Mouse (Mus musculus) cerebellum, adult 9-11 months (tissue): ENCODE measurements around the gene Noto.
A peak's percentile ranks its signal among the peaks of the same experiment; 100 is the strongest.

Source experiments
- DNase-seq: peaks from one replicate; pipeline ENCODE4 v3.0.0; 2022

The Noto gene

DNA sequence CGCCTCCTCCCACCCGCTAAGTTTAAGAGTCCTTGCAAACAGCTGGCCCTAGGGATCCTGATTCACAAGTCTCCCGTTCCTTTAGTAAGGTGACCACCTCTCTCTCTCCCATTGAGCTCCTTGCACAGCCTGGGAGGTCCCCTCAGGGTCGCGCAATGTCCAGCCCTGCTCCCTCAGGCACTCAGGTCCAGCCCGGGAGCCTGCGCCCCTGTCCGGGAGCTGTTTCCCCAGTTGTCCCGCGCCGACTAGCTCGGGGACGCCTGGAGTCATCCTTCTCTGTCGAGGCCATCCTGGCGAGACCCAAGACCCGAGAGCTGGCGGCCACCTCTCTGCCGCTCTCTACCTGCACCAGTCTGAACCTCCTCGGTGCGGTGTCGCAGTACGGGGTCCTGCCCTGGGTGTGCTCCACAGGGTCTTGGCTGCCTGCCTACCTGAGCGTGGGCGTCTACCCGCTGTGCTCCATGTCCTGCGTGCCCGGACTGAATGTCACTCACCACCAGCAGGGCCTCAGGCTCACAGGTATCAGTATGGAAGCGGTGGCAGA lies at the start of gene Noto:
Gene Noto, plus strand, starts transcription at position 51 of the 544 bp plus-strand sequence.
- no peak for DNase-seq

DNA sequence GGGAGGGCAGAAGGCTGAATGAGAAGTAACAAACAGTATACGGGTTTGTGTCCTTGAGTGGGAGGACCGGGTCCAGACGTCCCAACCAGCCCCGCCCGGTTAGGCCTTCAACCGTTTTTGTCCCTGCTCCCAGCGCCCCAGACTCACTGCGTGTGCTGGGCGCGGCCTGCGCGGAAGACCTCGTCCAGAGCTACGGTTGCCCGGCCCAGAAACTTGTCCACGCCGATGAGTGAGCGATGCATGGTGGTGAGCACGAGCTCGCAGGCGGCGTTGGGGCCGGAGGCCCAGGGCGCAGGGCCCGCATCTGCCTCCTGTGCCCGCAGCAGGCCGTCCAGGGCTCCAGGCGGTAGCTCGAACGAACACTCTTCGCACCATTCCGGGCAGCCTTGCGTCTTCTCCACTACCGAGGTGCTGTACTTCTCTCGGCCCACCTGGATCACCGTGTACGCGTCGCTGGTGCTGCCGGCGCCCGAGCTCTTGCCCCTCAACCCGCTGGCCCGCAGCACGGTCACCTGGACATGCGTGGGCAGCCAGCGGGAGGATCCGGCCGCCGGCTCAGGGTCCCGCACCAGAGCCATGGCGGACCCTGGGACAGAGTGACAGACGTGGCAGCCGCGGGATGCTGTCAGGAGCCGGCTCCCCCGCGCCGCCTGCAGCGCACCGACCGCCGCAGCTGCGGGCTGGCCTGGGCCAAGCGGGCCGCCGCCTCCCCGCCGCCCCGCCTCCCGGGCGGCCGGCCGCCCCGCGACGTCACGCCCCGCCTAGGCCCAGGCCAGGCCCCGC lies 49.5 kb upstream of the Noto start, which contains the start of gene Rab11fip5:
Gene Rab11fip5, minus strand, starts transcription at position 684 of the 783 bp plus-strand sequence.
- DNase-seq, result peak; percentile 61

DNA sequence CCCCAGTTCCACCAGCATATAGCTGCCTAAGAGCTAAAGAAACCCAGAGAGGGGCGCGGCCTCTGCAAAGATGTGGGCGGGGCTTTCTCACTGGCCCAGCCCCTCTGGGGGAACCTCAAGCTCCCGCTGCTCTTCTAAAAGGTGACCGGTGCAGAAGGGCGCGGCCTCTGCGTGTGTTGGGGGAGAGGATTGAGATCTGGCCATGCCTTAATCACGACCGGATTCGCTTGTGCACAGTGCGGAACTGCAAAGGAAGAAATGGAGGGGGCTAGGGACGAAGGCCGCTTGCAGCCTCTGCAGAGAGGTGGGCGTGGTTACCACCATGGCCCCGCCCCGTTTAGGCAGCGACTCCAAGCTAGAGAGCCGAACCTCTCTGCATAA lies 49.0 kb upstream of the Noto start:
- DNase-seq, result peak; percentile 97

DNA sequence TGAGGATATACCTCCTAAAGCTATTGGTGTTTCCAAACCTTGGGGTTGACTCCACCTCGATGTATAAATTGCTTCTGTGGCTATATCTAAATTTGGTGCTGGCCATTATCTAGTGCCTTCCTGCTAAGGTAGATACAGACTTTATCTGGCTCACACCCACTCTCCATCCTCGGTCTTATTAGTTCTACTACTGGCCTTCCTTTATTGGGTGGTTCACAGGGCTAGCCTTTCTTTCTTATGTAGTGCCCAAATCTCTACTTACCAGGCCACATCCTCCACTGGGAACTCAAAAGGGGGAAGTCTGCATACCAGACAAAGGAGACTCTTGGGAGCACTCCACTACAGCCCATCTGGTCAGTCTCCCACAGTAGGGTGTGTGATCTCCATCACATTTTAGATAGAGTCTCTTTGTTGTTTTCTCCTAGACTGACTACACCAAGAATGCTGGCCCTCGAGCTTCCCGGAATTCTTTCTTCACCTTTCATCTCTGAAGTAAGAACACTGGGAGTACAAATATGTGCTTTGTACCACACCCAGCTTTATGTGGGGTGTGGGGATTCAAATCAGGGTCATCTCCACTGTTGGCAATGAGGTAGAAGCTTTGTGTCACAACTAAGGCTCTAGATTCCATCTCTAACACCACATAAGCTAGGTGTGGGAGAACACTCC lies 46.5 kb upstream of the Noto start:
- no peak for DNase-seq

DNA sequence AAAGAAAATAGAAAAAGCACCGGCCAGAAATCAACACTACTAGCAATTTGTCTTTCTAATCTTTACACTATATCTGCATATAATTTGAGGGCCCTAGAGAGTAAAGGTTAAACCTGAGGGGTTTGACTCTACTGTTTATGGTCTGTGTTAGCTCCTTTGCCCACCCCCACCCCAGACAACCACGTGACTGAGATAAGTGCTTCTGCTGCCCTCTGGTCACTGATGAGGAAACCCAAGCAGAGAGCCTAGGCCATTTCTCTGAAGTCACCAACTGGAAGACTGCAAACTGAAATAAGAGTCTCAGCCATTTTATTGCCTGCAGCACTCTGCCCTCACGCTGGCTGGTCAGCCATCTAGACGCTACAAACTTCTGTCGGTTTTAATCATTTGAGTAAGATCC lies 45.8 kb upstream of the Noto start:
- no peak for DNase-seq

DNA sequence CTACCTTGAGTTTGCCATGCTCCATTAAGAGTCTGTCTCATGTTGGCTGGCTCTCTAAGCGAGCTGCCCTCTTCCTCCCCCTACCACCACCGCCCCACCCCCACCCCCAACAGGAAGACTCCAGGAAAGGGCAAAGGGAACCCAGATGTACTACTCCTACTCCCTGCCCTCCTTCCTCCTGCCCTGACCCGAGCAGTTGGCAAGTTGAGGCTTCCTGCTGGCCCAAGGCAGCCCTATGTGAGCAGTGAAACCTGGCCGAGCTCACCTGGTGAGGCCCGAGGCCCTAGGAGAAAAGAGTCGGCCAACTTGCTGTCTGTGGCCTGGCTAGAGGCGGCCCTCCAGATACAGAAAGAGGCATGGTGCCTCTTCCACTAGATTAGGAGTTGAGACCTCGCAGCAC lies 45.1 kb upstream of the Noto start:
- no peak for DNase-seq

DNA sequence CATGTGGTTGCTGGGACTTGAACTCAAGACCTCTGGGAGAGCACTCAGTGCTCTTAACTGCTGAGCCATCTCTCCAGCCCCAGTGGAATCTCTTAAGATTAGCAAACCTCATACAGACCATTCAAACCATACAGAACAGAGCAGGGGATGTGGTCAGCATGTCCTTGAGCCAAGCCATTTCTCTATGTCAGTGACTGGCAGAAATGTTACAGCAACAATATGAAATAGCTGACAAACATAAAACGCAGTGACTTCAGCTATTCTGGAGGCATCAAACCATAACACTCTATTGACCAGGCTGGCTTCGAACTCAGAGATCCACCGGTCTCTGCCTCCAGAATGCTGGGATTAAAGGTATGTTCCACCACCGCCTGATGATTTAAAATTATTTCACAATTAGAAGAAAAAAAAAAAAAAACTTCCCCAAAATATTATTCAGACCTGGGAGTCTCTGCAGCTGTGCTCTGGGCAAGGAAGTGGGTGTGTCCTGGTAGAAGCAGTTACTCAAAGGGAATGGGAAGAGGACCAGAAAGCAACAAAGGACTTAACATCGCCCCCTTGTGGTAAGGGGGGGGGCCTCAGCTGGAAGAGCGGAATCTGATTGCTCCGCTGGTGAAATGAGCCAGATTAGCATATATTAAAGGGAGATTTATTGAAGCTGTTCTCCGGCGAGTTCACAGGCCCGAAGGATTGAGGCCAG lies 43.3 kb upstream of the Noto start:
- peak; percentile 80 for DNase-seq

DNA sequence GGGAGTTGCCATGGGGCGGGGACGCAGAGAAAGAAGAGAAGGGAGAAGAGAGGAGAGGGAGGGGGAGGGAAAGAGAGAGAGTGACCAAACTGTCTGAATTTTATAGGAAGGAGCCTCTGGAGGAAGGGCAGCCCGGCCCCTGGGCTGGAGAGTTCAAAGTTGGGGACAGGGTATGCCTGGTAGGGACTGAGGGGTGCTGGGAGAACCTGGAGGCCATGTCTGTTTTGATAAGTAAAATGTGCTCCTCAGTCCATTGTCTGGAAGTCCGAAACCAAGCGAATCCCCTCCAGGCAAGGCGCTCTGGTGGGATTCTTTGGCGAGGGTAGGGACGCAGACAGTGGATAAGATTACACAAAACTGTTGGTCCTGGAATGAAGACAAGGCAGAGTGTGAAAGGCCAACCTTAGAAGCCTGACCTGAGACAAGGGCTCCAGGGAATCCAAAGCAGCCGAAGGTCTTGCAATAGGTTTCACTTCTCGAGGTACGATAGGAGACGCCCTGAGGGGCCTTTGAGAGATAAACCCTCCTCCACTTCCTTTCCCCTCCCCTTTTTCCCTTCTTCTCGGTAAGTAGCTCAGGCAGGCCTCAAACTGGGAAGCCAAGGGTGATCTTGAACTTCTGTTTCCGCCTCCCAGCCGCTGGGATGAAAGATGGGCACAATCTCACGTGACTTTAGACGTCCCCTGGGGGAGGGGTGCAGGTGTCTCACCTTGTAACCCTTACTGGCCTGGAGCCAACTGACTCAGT lies 42.6 kb upstream of the Noto start:
- no peak for DNase-seq

DNA sequence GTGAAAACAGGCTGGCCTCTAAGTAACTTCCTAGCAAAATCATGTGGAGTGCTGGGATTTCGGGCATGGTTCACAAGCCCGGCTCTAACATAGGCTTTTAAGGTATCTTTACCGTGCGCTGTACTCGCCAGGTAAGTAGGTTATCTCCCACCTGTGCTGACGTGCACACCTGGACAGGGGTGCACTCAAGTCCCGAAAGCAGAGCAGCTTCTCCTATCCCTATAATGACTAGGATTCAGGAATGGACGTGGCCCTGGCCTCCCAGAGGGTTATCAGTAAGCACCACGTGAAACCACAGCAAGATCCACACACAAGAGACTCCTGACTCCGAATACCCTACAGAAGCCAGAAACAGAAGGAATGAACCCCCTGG lies 42.1 kb upstream of the Noto start:
- DNase-seq, result no peak

DNA sequence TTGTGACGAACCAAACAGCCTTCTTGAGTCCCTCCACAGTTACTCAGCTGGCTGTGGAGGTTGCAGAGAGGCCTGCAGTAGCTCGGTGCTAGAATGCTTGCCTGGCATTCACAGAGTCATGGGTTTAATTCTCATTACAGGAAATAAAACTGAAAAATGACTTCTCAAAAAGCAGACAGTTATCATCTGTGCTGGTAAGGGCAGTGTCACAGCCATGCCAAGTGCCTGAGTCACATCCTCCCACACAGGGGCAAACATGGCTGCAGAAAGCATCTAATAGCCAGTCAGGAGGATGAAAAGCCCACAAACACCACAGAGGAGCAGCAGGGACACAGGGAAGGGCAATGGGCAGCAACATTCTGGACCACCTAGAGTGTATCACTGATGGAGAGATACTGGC lies 40.9 kb upstream of the Noto start:
- DNase-seq, result no peak

DNA sequence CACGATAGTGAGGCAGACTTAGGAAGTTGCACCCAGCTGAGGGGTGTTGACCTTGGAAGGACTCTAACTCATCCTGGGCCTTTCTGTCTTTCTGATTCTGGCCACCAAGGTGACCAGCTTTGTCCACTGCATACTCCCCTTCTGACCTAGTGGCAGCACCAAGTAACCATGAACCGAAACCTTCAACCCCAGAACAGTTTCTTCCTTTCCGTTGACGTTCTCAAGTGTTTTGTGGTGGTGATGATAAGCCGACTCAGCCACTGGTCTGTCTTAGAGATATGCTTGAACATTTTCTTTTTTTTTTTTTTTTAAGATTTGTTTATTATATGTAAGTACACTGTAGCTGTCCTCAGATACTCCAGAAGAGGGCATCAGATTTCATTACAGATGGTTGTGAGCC lies 35.1 kb upstream of the Noto start:
- no peak for DNase-seq

DNA sequence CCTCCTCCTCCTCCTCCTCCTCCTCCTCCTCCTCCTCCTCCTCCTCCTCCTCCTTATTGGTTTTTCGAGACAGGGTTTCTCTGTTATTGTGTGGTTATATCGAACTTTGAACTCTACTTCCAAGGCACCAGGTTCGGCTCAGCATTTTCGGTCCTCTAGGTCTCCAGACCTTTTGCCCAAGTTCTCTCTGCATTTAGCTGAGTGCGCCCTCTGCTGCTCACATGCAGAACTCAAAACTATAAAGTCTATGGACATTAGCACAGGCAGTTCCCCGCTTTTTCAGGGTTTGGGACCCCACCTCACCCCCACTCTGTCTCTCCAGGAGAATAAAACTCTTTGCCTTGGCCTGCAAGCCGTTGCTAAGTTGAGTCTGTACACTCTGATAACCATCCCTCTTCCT lies 31.9 kb upstream of the Noto start:
- DNase-seq, result peak; percentile 48

DNA sequence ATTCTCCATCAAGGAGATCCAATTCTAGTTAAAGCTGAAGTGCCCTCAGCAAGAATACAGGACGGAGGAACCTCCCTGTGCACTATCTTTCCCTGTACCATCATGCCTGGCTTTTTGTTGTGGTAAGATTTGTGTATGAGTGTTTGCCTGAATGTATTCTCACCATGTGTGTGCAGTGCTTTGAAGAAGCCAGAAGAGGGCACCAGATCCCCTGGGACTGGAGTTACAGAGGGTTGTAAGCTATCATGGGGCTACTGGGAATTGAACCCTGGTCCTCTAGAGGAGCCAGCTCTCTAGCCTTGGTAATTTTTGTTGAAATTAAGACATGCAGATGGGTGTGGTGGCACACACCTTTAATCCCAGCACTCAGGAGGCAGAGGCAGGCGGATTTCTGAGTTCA lies 28.3 kb upstream of the Noto start:
- DNase-seq, result no peak

DNA sequence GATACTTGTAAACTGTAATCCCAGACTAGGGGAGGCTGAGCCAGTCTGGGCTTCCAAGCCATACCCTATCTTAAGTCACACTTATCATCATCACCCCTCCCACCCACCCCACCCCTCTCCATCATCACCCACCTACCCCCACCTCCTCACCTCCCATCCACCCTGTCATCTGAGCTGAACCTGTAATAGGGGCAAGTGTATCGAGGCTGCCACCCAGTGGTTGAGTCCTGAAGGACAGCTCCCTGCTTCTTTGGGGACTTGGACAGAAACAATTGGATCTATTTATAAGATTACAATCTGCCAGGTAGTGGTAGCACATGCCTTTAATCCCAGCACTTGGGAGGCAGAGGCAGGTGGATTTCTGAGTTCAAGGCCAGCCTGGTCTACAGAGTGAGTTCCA lies 26.5 kb upstream of the Noto start:
- no peak for DNase-seq

DNA sequence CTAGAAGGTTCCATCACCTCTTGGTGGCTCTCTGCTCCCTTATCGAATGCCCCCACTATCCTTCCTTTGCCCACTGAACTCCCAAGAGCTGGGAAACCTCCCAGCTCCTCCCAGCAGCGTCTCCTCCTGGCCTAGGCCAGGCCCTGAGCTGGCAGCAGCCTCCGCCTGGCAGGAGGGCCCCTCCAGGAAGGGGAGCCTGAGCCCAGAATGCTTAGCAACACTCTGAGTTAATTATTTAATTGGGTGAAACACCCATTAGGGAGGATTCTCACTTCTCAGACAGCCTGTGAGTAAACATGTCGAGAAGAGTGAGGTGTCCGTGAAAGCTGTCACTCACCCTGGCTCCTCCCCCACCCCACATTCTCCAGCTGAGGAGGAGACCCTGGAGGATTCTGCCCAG lies 24.0 kb upstream of the Noto start:
- DNase-seq, result no peak

DNA sequence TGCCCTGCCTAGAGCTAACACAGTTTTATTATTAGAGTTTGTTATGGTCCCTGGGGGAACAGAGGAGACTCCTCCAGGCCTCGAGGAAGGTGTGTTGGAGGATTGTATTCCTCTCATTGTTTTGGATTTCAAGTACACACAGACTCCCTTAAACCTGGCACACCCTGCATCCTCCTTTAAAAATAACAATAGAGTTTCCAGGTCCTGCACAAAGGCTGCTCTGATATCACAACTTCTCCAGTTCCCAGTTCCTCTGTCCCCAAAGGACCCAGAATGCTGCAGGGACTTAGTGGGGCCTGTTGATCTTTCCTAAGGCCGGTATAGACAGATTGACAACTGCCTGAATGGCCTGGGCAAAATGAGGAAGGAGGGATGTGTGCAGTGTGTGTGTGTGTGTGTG lies 21.1 kb upstream of the Noto start:
- DNase-seq, result no peak

DNA sequence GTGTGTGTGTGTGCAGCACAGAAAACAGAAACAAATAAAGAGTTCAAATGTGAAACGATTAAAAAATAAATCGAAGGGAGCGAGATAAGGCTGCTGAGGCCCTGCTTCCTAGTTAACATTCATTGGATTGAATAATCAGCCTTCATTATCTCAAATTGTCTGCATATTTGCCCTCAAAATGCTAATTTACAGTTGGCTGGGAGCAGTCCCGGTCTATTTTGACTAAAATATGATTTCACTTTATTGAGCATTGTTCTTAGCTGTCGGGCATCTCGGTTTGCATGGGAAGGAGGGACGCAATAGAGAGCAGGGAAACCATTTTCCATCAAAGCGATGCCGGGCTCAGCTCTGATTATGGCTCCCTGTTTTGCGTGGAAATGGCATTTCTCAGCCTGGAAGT lies 20.6 kb upstream of the Noto start:
- no peak for DNase-seq

DNA sequence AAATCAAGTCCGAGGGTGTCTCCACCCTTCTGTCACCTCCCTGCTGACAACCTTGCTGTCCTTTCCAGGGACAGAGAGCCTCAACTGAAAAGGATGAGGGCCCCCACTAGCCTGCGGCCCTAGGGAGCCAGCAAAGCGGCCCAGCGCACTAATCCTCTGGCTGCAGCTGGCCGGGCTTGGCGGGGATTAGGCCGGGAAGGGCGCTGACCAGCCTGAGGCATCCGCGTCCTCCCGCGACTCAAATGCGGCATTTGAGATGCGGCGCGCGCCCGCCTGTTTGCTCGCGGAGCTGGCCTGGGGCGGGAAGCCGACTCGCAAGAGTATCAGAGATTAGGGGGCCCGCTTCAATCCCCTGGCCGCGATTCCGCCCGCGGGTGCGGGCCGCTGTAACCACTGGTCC lies 14.7 kb upstream of the Noto start:
- no peak for DNase-seq

DNA sequence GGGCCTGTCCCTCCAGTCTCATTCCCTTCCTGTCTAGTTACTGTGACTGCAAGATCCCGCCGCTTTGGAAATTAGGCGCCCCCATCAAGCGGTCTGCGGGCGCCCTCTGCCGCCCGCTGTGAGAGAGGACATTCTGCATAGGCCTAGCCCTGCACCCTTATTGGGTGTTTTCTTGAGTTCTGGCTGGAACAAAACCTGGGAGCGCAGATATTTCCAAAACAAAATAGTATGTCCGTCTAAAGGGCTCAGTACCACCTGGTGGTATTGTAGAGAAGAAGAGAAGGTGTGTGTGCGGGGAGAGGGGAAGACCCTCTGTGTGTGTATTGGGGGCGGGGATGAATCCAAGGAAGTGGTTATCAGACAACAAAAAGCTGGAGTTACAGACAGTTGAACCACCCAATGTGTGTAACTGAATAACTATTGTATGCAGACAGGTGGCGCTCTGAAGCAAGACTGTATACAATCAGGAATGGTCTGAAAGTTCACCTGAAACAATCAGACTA lies 12.9 kb upstream of the Noto start:
- peak; percentile 21 for DNase-seq

DNA sequence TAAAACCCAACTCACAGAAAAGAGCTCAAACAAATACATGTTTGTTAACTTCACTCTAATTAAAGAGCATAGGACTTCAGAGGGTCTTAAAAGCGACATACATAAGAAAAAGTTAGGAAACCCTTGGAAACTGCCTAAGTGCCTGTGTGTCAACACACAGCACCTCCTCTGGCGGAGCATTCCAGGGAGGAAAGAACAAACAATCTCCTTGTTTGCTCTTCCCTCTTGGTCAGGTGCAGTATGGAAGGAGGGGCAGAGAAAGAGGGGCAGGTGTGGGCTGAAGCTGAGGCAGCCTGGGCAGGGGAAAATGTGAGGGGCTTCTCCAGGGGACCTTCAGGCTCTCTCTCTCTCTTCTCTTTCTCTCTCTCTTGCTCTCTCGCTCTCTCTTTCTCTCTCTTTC lies 7.9 kb upstream of the Noto start:
- DNase-seq, result no peak

DNA sequence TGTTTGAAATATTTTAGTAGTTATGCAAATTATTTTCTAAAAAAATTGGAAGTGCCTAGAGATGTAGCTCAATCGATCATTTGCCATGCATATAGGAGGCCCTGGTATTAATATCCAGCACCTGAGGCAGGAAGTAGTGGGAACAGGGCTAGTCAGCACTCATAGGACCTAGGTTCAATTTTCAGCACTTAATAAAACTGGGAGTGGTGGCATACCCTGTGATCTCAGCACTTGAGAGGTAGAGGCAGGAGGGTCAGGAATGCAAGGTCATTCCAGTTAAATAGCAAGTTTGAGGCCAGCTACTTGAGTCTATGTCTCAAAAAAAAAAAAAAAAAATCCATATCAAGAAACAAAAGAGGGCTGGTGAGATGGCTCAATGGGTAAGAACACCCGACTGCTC lies 4.5 kb upstream of the Noto start:
- no peak for DNase-seq

DNA sequence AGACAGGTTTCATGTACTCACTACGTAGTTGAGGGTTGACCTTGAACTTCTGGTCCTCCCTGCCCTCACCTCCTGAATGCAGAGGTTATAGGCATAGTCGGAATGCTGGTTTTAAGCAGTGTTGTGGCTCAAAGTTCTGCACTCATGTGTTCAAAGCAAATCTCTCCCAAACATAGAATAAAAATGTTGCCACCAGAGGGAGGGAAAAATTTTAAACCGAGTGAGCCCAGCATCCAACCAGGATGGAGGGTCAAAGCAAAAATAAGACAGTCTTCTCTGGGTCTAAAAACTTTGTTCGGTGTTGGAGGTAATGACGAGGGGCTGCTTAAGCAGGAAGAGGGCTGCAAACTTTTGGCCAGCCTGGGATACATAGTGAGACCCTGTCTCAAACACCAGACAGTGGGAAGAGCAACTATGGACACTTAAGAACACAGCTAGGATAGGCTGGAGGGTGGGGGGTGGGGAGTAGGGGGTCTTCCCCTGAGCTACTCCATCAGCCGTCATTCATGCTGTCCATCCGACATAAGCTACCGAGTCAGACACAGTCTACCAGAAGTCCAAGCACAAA lies 7.7 kb downstream of the Noto start:
- no peak for DNase-seq
